Mouse (Mus musculus) embryonic fibroblast, embryonic 13.5 days (primary cell): ENCODE results near the gene Actl11.

ENCODE experiments used
- CTCF ChIP-seq: IDR thresholded peaks from 2 replicates; pipeline ENCODE4 v1.5.1; 2011; ENCODE audit warnings: mild to moderate bottlenecking, control low read depth, low read length, moderate library complexity, borderline replicate concordance; ENCODE audit not compliant: insufficient read depth
- POLR2A ChIP-seq: IDR thresholded peaks from 2 replicates; pipeline ENCODE4 v1.6.1; 2011; ENCODE audit warnings: low read depth, mild to moderate bottlenecking, control low read depth, low read length, moderate library complexity

GRCm38 (mm10) chr9:107949184-107949921, 21.1 kb downstream of the Actl11 start:
- no peak for TF ChIP-seq CTCF
- TF ChIP-seq POLR2A = no peak
